Mouse (Mus musculus) heart, embryonic 16.5 days (tissue): ENCODE data around the gene Zfp433. TPM values are rescaled to one million over a fixed set of nuclear protein-coding genes. Genes with fewer than 3 reads are reported as not detected.
"Not testable (repeated sequence)": the region's sequence is repeated elsewhere in the genome, so short reads cannot be mapped to it uniquely, and the experiment has no call there.

Experiments
- ATAC-seq: fragments of 200-750 bp; cut with Nextera tagmentation; replicated peaks from 2 replicates; pipeline ENCODE4 v1.8.0; 2017; ENCODE audit warnings: moderate number of reproducible peaks; ENCODE audit not compliant: insufficient read depth, low FRiP score; ENCODE audit errors: extremely low read depth
- H3K27ac ChIP-seq: fragments of 300-500 bp; sonication (generic); 2 replicates; pipeline ENCODE4 v1.5.1; 2014; ENCODE audit warnings: mild to moderate bottlenecking, low read length, control low read depth, moderate library complexity
- H3K27me3 ChIP-seq: fragments of 300-500 bp; sonication (generic); 2 replicates; pipeline ENCODE4 v1.6.1; 2014; ENCODE audit warnings: low read length, mixed read lengths; ENCODE audit not compliant: control insufficient read depth, insufficient read depth
- H3K36me3 ChIP-seq: fragments of 300-500 bp; sonication (generic); 2 replicates; pipeline ENCODE4 v1.6.1; 2014; ENCODE audit not compliant: control insufficient read depth, insufficient read depth
- H3K4me1 ChIP-seq: fragments of 300-500 bp; sonication (generic); 2 replicates; pipeline ENCODE4 v1.6.1; 2014; ENCODE audit warnings: low read length, mixed read lengths; ENCODE audit not compliant: control insufficient read depth, insufficient read depth
- H3K4me2 ChIP-seq: fragments of 300-500 bp; sonication (generic); 2 replicates; pipeline ENCODE4 v1.6.1; 2014; ENCODE audit warnings: low read depth, mild to moderate bottlenecking, control low read depth, low read length
- H3K4me3 ChIP-seq: fragments of 300-500 bp; sonication (generic); 2 replicates; pipeline ENCODE4 v1.5.1; 2014; ENCODE audit warnings: mild to moderate bottlenecking, control low read depth, low read length
- H3K9ac ChIP-seq: fragments of 300-500 bp; sonication (generic); 2 replicates; pipeline ENCODE4 v1.6.1; 2014; ENCODE audit warnings: low read length, control low read depth
- H3K9me3 ChIP-seq: fragments of 300-500 bp; sonication (generic); replicated peaks from 2 replicates; pipeline ENCODE4 v1.6.1; 2016; ENCODE audit warnings: low read length; ENCODE audit not compliant: control insufficient read depth
- WGBS: fragments of 180-500 bp; shearing (Covaris S2); extraction: QIAGEN DNeasy Blood & Tissue Kit; methylation state at CpG from one replicate; pipeline ENCODE4 v1.1.7; 2014; 5-methylcytosine and 5-hydroxymethylcytosine counted together
- polyA plus RNA-seq: library from polyadenylated mRNA; unstranded; fragments of >200 nt; fragmentation: Nextera tagmentation; extraction: Ambion mirVana; gene quantifications from 2 replicates; pipeline ENCODE4 v1.2.1, GENCODE M21; 2015

Zfp433 gene
- 10.2 and 11.6 TPM in 2 replicates for polyA plus RNA-seq

- not testable (repeated sequence) for H3K9ac ChIP-seq, H3K27ac ChIP-seq, H3K4me2 ChIP-seq, H3K4me3 ChIP-seq, H3K27me3 ChIP-seq, H3K4me1 ChIP-seq, H3K36me3 ChIP-seq, H3K9me3 ChIP-seq
- WGBS, result no CpG with 5 or more reads among the region's 46 CpGs
- peak; percentile 99 for ATAC-seq
These were observed at the start of gene Zfp433 for GRCm38 (mm10) chr10:81704531-81705301. TSS of gene Zfp433 (plus strand) at chr10:81704825.

DNA sequence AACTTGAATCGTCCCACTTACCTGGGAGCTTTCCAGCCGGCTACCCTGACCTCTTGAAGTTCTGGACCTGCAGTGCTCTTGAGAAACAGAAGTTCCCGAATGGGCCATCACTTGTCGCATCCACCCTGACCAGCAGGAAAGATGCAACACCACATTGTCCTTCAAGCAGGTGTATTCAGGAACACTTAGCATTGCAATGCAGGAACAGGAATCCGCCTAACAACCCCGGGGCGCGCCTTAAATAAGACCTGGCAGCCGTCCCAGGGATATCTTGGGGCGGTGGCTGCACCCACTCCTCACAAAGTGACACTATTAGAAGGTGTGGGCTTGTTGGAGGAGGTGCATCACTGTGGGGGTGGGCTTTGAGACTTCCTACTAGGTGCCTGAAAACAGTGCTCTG, 49.4 kb upstream of the Zfp433 start:
- 93% methylated on average over 10 of the region's 10 CpGs for WGBS
- peaks cover 44% of the 10 kb centered on the region for H3K36me3 ChIP-seq
- ATAC-seq, result no peak

DNA sequence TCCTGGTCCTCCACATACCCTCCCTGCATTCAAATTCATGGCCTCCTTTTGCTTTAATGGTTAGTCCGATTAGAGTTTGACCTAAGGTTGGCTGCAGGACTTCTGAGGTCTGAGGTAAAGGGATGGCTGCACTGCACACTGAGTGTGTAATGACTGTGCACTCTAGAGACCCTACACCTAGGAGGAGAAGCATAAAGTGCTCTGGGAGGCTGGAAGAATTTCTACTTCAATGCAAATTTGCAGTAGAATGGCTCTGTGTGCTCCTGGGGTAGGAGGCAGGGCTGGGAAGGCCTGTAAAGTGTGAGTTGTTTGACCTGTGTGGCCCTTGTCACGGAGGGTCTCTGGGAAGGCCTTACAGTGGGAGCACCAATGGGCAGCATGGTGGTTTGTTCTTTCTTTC, 48.5 kb upstream of the Zfp433 start:
- no peak overlapping the region for H3K27ac ChIP-seq
- no peaks in the 10 kb centered on the region for H3K27me3 ChIP-seq
- peaks cover 37% of the 10 kb centered on the region for H3K36me3 ChIP-seq
- no peak overlapping the region for H3K4me2 ChIP-seq
- H3K4me3 ChIP-seq, result no peak overlapping the region
- WGBS, result 98% methylated on average over 2 of the region's 2 CpGs
- no peaks in the 10 kb centered on the region for H3K4me1 ChIP-seq
- no peak for ATAC-seq
- H3K9ac ChIP-seq, result no peak overlapping the region
- H3K9me3 ChIP-seq, result peaks cover 27% of the 10 kb centered on the region

More for the DNA sequence above, 49.4 kb upstream of the Zfp433 start:
- peaks cover 29% of the 10 kb centered on the region for H3K9me3 ChIP-seq
- H3K4me1 ChIP-seq, result peaks cover 2% of the 10 kb centered on the region; the same call in 1 of the 2 replicates
- H3K27me3 ChIP-seq, result no peaks in the 10 kb centered on the region
- H3K9ac ChIP-seq, result no peak overlapping the region
- H3K4me3 ChIP-seq, result no peak overlapping the region
- no peak overlapping the region for H3K4me2 ChIP-seq
- no peak overlapping the region for H3K27ac ChIP-seq

DNA sequence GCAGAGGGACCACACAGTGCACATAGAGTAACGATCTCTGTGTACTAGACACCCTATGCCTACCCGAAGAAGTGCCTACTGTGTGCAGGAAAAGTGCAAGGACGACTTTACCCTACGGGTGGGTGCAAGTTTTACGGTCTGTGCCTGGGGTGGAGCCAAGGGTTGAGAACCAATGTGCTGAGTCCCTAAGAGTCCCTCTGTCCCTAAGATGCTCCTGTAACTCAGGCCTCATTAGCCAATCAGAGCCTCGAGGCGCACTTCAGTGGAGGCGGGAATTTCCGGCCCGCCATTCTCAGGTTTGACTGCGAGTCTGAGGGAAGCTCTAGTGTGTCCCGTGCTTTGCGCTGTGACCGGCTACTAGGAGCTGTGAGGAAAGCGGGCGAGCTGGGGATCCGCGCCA, 17.5 kb upstream of the Zfp433 start:
- WGBS, result no CpG with 5 or more reads among the region's 18 CpGs
- H3K27me3 ChIP-seq, H3K9ac ChIP-seq, H3K9me3 ChIP-seq, H3K36me3 ChIP-seq, ATAC-seq, H3K4me2 ChIP-seq, H3K27ac ChIP-seq, H3K4me3 ChIP-seq, H3K4me1 ChIP-seq: not testable (repeated sequence)

DNA sequence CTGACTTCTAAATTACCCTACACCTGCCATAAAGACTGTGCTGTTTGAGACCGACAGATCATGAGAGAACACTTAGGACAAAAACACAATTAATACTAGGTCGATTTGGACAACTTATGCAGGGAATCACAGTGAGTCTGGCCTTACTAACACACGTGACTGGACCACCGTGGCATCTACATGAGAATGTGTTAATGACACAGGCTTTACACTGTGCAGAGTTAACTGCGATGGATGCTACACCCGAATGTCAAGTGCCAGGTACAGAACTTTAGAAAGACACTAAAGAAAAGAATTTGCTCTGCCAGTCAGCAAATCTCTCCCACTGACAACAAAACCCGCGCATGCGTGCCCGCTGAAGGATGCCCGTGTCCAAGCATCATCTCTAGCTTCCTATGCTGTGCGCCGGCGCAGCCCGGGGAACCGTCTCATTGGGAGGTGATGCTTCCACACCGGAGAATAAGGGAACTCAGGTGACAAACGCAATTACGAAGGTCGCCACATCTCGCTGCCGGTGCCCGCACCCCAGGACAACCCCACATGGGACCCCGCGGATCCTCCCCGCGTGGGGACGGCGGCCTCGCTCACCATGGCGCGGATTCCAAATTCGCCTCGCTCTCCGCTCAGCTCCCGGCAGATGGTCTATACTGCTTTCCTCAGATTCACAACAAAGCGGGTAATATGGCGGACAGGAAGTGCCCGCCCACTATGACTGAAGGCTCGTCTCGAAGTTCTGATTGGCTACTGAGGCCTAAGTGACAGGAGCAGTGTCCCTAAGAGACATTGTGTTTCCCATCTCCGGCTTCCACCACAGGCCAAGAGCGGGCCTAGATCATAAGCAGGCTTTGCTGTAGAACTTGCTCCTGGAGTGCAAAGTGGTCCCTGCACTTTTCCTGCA, 66.1 kb downstream of the Zfp433 start, which contains the start of gene Gm3055:
TSS of gene Gm3055 (minus strand) at position 656 of the 898 bp plus-strand sequence.
- H3K27me3 ChIP-seq, H3K27ac ChIP-seq, H3K9ac ChIP-seq, H3K9me3 ChIP-seq, H3K36me3 ChIP-seq, H3K4me1 ChIP-seq, H3K4me2 ChIP-seq, H3K4me3 ChIP-seq: not testable (repeated sequence)
- no CpG with 5 or more reads among the region's 43 CpGs for WGBS
- ATAC-seq, result peak; percentile 98

GRCm38 (mm10) chr10:81771404-81771777, 66.8 kb downstream of the Zfp433 start:
- not testable (repeated sequence) for H3K36me3 ChIP-seq, H3K27ac ChIP-seq, H3K9me3 ChIP-seq, H3K9ac ChIP-seq, ATAC-seq, H3K4me3 ChIP-seq, H3K4me1 ChIP-seq, H3K27me3 ChIP-seq, H3K4me2 ChIP-seq
- WGBS, result no CpG with 5 or more reads among the region's 3 CpGs

Other genes starting within 250 kb of the Zfp433 start
- gene Nfic, start 249.2 kb upstream of the Zfp433 start, polyA plus RNA-seq, result 54.7 and 61.1 TPM in 2 replicates
- gene Celf5, start 222.1 kb upstream of the Zfp433 start, polyA plus RNA-seq, result 0.24 TPM in 2 replicates
- 55.7 and 59.8 TPM in 2 replicates for gene Ncln, start 208.4 kb upstream of the Zfp433 start, polyA plus RNA-seq
- 1.5 and 2.1 TPM in 2 replicates for gene S1pr4, start 204.7 kb upstream of the Zfp433 start, polyA plus RNA-seq
- 1.1 and 1.3 TPM in 2 replicates for gene Gna15, start 180.6 kb upstream of the Zfp433 start, polyA plus RNA-seq
- 57.4 and 59.7 TPM in 2 replicates for gene Gna11, start 159.6 kb upstream of the Zfp433 start, polyA plus RNA-seq
- 529 and 769 TPM in 2 replicates for gene Aes, start 145.3 kb upstream of the Zfp433 start, polyA plus RNA-seq
- 19.5 and 24.5 TPM in 2 replicates for gene Tle2, start 130.3 kb upstream of the Zfp433 start, polyA plus RNA-seq
- 29.6 and 31.0 TPM in 2 replicates for gene Tle6, start 103.8 kb upstream of the Zfp433 start, polyA plus RNA-seq
- gene BC025920, start 98.6 kb upstream of the Zfp433 start, polyA plus RNA-seq, result 1.2 TPM in 2 replicates
- 22.9 and 26.0 TPM in 2 replicates for gene Sirt6, start 77.0 kb upstream of the Zfp433 start, polyA plus RNA-seq
- gene Ankrd24, start 76.3 kb upstream of the Zfp433 start, polyA plus RNA-seq, result 14.6 and 14.8 TPM in 2 replicates
- gene Gm10778, start 55.8 kb upstream of the Zfp433 start, polyA plus RNA-seq, result 3.2 and 4.0 TPM in 2 replicates
- 5.1 and 5.6 TPM in 2 replicates for gene Gm3055, start 66.3 kb downstream of the Zfp433 start, polyA plus RNA-seq
- 1.7 and 2.5 TPM in 2 replicates for gene Gm4767, start 107.4 kb downstream of the Zfp433 start, polyA plus RNA-seq
- 5.8 and 6.7 TPM in 2 replicates for gene Gm32687, start 159.1 kb downstream of the Zfp433 start, polyA plus RNA-seq
- gene Zfp781, start 225.7 kb downstream of the Zfp433 start, polyA plus RNA-seq, result 0.91 and 1.7 TPM in 2 replicates